ENCODE assay signal across 8 mouse cellular contexts in the genomic region with DNA sequence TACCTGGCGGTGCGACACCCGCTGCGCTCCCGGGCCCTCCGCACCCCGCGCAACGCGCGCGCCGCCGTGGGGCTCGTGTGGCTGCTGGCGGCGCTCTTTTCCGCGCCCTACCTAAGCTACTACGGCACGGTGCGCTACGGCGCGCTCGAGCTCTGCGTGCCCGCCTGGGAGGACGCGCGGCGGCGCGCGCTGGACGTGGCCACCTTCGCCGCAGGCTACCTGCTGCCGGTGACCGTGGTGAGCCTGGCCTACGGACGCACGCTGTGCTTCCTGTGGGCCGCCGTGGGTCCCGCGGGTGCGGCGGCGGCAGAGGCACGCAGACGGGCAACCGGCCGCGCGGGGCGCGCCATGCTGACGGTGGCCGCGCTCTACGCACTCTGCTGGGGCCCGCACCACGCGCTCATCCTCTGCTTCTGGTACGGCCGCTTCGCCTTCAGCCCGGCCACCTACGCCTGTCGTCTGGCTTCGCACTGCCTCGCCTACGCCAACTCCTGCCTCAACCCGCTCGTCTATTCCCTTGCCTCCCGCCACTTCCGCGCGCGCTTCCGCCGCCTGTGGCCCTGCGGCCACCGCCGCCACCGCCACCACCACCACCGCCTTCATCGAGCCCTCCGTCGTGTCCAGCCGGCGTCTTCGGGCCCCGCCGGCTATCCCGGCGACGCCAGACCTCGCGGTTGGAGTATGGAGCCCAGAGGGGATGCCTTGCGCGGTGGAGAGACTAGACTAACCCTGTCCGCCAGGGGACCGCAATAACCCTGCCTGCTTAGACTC. TPM values are rescaled to one million over a fixed set of nuclear protein-coding genes. Genes with fewer than 3 reads are reported as not detected.
A peak's percentile ranks its signal among the peaks of the same experiment; 100 is the strongest.
DNase-seq lines count a peak whose midpoint lies in the region; ATAC-seq lines count a peak whose summit lies in the region.

No protein-coding gene starts in this region.

- WGBS in heart, embryonic 16.5 days = under 1% methylated on average over 105 of the region's 105 CpGs
- WGBS in embryonic facial prominence, embryonic 11.5 days = under 1% methylated on average over 82 of the region's 105 CpGs
- under 1% methylated on average over 93 of the region's 105 CpGs for WGBS in kidney, embryonic 16.5 days
- under 1% methylated on average over 65 of the region's 105 CpGs for WGBS in midbrain, embryonic 16.5 days

- H3K36me3 ChIP-seq in heart, embryonic 16.5 days (ENCODE audit: control insufficient read depth, insufficient read depth) = no peaks in the 10 kb centered on the region
- H3K36me3 ChIP-seq in embryonic facial prominence, embryonic 11.5 days (replicated peaks; ENCODE audit: control insufficient read depth, insufficient read depth, low read depth, low read length) = no peaks in the 10 kb centered on the region
- H3K36me3 ChIP-seq in kidney, embryonic 16.5 days (ENCODE audit: insufficient read depth, low read length) = no peaks in the 10 kb centered on the region
- H3K36me3 ChIP-seq in midbrain, embryonic 16.5 days (ENCODE audit: control insufficient read depth, insufficient read depth, low read length) = no peaks in the 10 kb centered on the region

- H3K9ac ChIP-seq in heart, embryonic 16.5 days (ENCODE audit: low read length) = peak overlapping the region; percentile 62
- peak overlapping the region; percentile 55 for H3K9ac ChIP-seq in embryonic facial prominence, embryonic 11.5 days (replicated peaks; ENCODE audit: low read length)
- peak overlapping the region; percentile 67 for H3K9ac ChIP-seq in kidney, embryonic 16.5 days (replicated peaks; ENCODE audit: low read length)
- H3K9ac ChIP-seq in midbrain, embryonic 16.5 days (ENCODE audit: low read depth, low read length) = peak overlapping the region; percentile 71

- no peak overlapping the region for H3K27ac ChIP-seq in heart, embryonic 16.5 days (ENCODE audit: low read length)
- H3K27ac ChIP-seq in embryonic facial prominence, embryonic 11.5 days (replicated peaks; ENCODE audit: low read depth, low read length) = no peak overlapping the region
- H3K27ac ChIP-seq in kidney, embryonic 16.5 days (ENCODE audit: low read length) = no peak overlapping the region
- peak overlapping the region; percentile 18; the same call in 1 of the 2 replicates for H3K27ac ChIP-seq in midbrain, embryonic 16.5 days (ENCODE audit: low read length)

- no peak for DNase-seq in heart, adult 8-10 months (ENCODE audit: low spot score)
- DNase-seq in ZHBTc4 (ENCODE audit: low read depth, low spot score) = peak; percentile 69
- peak; percentile 52 for DNase-seq in embryonic facial prominence, embryonic 11.5 days (ENCODE audit: low spot score)
- no peak for DNase-seq in ovary, postnatal 10 days (ENCODE audit: low spot score)

- ATAC-seq in heart, embryonic 16.5 days (replicated peaks; ENCODE audit: extremely low read depth, insufficient read depth, low FRiP score) = no peak
- ATAC-seq in embryonic facial prominence, embryonic 11.5 days (replicated peaks; ENCODE audit: insufficient number of reproducible peaks, low FRiP score, low TSS enrichment, low read depth) = no peak
- ATAC-seq in kidney, embryonic 16.5 days (ENCODE audit: low FRiP score, low TSS enrichment) = 0 out of 2 replicates have a peak, but pooled peaks have one; percentile 1
- peak; percentile 73 for ATAC-seq in midbrain, embryonic 16.5 days
- no peak for ATAC-seq in erythroid progenitor cell, adult 5-6 weeks (replicated peaks; ENCODE audit: low FRiP score, poor library complexity, severe bottlenecking)

- peaks cover 42% of the 10 kb centered on the region for H3K27me3 ChIP-seq in heart, embryonic 16.5 days (ENCODE audit: control insufficient read depth, insufficient read depth, low read length)
- H3K27me3 ChIP-seq in embryonic facial prominence, embryonic 11.5 days (ENCODE audit: control insufficient read depth, insufficient read depth, low read length) = peaks cover 34% of the 10 kb centered on the region
- peaks cover 27% of the 10 kb centered on the region for H3K27me3 ChIP-seq in kidney, embryonic 16.5 days (ENCODE audit: insufficient read depth, low read length)
- peaks cover 30% of the 10 kb centered on the region for H3K27me3 ChIP-seq in midbrain, embryonic 16.5 days (ENCODE audit: control insufficient read depth, insufficient read depth, low read depth, low read length)

- H3K4me2 ChIP-seq in heart, embryonic 16.5 days (ENCODE audit: low read depth, low read length) = peak overlapping the region; percentile 95
- H3K4me2 ChIP-seq in embryonic facial prominence, embryonic 11.5 days (ENCODE audit: low read depth, low read length) = peak overlapping the region; percentile 99
- peak overlapping the region; percentile 98 for H3K4me2 ChIP-seq in kidney, embryonic 16.5 days (replicated peaks; ENCODE audit: low read depth, low read length)
- H3K4me2 ChIP-seq in midbrain, embryonic 16.5 days (ENCODE audit: low read length) = peak overlapping the region; percentile 82

- H3K4me1 ChIP-seq in heart, embryonic 16.5 days (ENCODE audit: control insufficient read depth, insufficient read depth, low read length) = peaks cover 19% of the 10 kb centered on the region
- peaks cover 4% of the 10 kb centered on the region for H3K4me1 ChIP-seq in embryonic facial prominence, embryonic 11.5 days (ENCODE audit: control insufficient read depth, insufficient read depth, low read length)
- H3K4me1 ChIP-seq in kidney, embryonic 16.5 days (ENCODE audit: insufficient read depth, low read length) = peaks cover 23% of the 10 kb centered on the region
- peaks cover 6% of the 10 kb centered on the region; the same call in 1 of the 2 replicates for H3K4me1 ChIP-seq in midbrain, embryonic 16.5 days (ENCODE audit: control insufficient read depth, insufficient read depth, low read length)

- peak overlapping the region; percentile 63 for H3K4me3 ChIP-seq in heart, embryonic 16.5 days (ENCODE audit: low read length)
- H3K4me3 ChIP-seq in embryonic facial prominence, embryonic 11.5 days (ENCODE audit: low read depth, low read length) = peak overlapping the region; percentile 55
- peak overlapping the region; percentile 57 for H3K4me3 ChIP-seq in kidney, embryonic 16.5 days (ENCODE audit: low read length)
- H3K4me3 ChIP-seq in midbrain, embryonic 16.5 days (ENCODE audit: low read depth, low read length) = peak overlapping the region; percentile 61

- no peaks in the 10 kb centered on the region for H3K9me3 ChIP-seq in heart, embryonic 16.5 days (replicated peaks; ENCODE audit: control insufficient read depth, low read length)
- H3K9me3 ChIP-seq in embryonic facial prominence, embryonic 11.5 days (replicated peaks; ENCODE audit: control insufficient read depth, low read length) = no peaks in the 10 kb centered on the region
- H3K9me3 ChIP-seq in kidney, embryonic 16.5 days (ENCODE audit: low read length) = no peaks in the 10 kb centered on the region
- H3K9me3 ChIP-seq in midbrain, embryonic 16.5 days (replicated peaks; ENCODE audit: control insufficient read depth, low read length, poor library complexity, severe bottlenecking) = no peaks in the 10 kb centered on the region

RNA-seq across cellular contexts. Expression of a gene that starts 1.2 kb away (rescaled TPM):
- not detected in 2 replicates for polyA plus RNA-seq in heart, embryonic 16.5 days (2015; fragmentation: Nextera tagmentation; extraction: Ambion mirVana)
- not detected for total RNA-seq in heart, adult 8-10 months (2022)
- 0.18 TPM in 1 of 2 replicates, not detected in the other for polyA plus RNA-seq in embryonic facial prominence, embryonic 11.5 days (2014; fragmentation: Nextera tagmentation; extraction: Ambion mirVana)
- polyA plus RNA-seq in kidney, embryonic 16.5 days (2015; fragmentation: Nextera tagmentation; extraction: Ambion mirVana) = not detected in 2 replicates
- not detected in 2 replicates for polyA plus RNA-seq in midbrain, embryonic 16.5 days (2015; fragmentation: Nextera tagmentation; extraction: Ambion mirVana)
- not detected in 2 replicates for total RNA-seq in erythroid progenitor cell, adult 5-6 weeks (2015; ENCODE audit: low replicate concordance)
- total RNA-seq in erythroid progenitor cell, adult 5-6 weeks (2017; ENCODE audit: low replicate concordance) = not detected in 2 replicates

RNA-seq across cellular contexts. Expression of a gene that starts 14.7 kb away (rescaled TPM):
- 301 and 315 TPM in 2 replicates for polyA plus RNA-seq in heart, embryonic 16.5 days (2015; fragmentation: Nextera tagmentation; extraction: Ambion mirVana)
- total RNA-seq in heart, adult 8-10 months (2022) = 10 to 100 TPM; 64.1 to 92.7 (median 77.5) TPM
- polyA plus RNA-seq in embryonic facial prominence, embryonic 11.5 days (2014; fragmentation: Nextera tagmentation; extraction: Ambion mirVana) = 315 and 326 TPM in 2 replicates
- 521 and 528 TPM in 2 replicates for polyA plus RNA-seq in kidney, embryonic 16.5 days (2015; fragmentation: Nextera tagmentation; extraction: Ambion mirVana)
- 167 and 180 TPM in 2 replicates for polyA plus RNA-seq in midbrain, embryonic 16.5 days (2015; fragmentation: Nextera tagmentation; extraction: Ambion mirVana)
- 13.7 and 21.4 TPM in 2 replicates for total RNA-seq in erythroid progenitor cell, adult 5-6 weeks (2015; ENCODE audit: low replicate concordance)
- total RNA-seq in erythroid progenitor cell, adult 5-6 weeks (2017; ENCODE audit: low replicate concordance) = 16.7 and 19.7 TPM in 2 replicates

RNA-seq across cellular contexts. Expression of a gene that starts 19.8 kb away (rescaled TPM):
- 28.4 and 28.5 TPM in 2 replicates for polyA plus RNA-seq in heart, embryonic 16.5 days (2015; fragmentation: Nextera tagmentation; extraction: Ambion mirVana)
- 1 to 10 TPM; 6.3 to 8.0 (median 7.6) TPM for total RNA-seq in heart, adult 8-10 months (2022)
- polyA plus RNA-seq in embryonic facial prominence, embryonic 11.5 days (2014; fragmentation: Nextera tagmentation; extraction: Ambion mirVana) = 42.8 and 56.2 TPM in 2 replicates
- 51.7 and 52.5 TPM in 2 replicates for polyA plus RNA-seq in kidney, embryonic 16.5 days (2015; fragmentation: Nextera tagmentation; extraction: Ambion mirVana)
- 54.4 and 57.8 TPM in 2 replicates for polyA plus RNA-seq in midbrain, embryonic 16.5 days (2015; fragmentation: Nextera tagmentation; extraction: Ambion mirVana)
- total RNA-seq in erythroid progenitor cell, adult 5-6 weeks (2015; ENCODE audit: low replicate concordance) = 64.9 and 75.0 TPM in 2 replicates
- 37.3 and 66.5 TPM in 2 replicates for total RNA-seq in erythroid progenitor cell, adult 5-6 weeks (2017; ENCODE audit: low replicate concordance)

RNA-seq across cellular contexts. Expression of a gene that starts 32.1 kb away (rescaled TPM):
- 151 and 161 TPM in 2 replicates for polyA plus RNA-seq in heart, embryonic 16.5 days (2015; fragmentation: Nextera tagmentation; extraction: Ambion mirVana)
- total RNA-seq in heart, adult 8-10 months (2022) = 10 to 100 TPM; 70.2 to 76.0 (median 74.9) TPM
- 286 and 292 TPM in 2 replicates for polyA plus RNA-seq in embryonic facial prominence, embryonic 11.5 days (2014; fragmentation: Nextera tagmentation; extraction: Ambion mirVana)
- polyA plus RNA-seq in kidney, embryonic 16.5 days (2015; fragmentation: Nextera tagmentation; extraction: Ambion mirVana) = 254 and 260 TPM in 2 replicates
- 165 TPM in 2 replicates for polyA plus RNA-seq in midbrain, embryonic 16.5 days (2015; fragmentation: Nextera tagmentation; extraction: Ambion mirVana)
- 50.1 and 69.2 TPM in 2 replicates for total RNA-seq in erythroid progenitor cell, adult 5-6 weeks (2015; ENCODE audit: low replicate concordance)
- total RNA-seq in erythroid progenitor cell, adult 5-6 weeks (2017; ENCODE audit: low replicate concordance) = 47.1 and 47.9 TPM in 2 replicates

Comparison
In these comparisons a context has a peak if more than half of its experiments do, and no peak if none do; other contexts are left out.
1. ATAC-seq: peak in kidney, embryonic 16.5 days (single experiment) and midbrain, embryonic 16.5 days (single experiment); none in heart, embryonic 16.5 days (single experiment), embryonic facial prominence, embryonic 11.5 days (single experiment) and erythroid progenitor cell, adult 5-6 weeks (single experiment).
2. DNase-seq: peak in ZHBTc4 (single experiment) and embryonic facial prominence, embryonic 11.5 days (single experiment); none in heart, adult 8-10 months (single experiment) and ovary, postnatal 10 days (single experiment).
3. Peak in every context shown above with its lines, with median percentiles within 50 percentile points of each other: H3K4me2 ChIP-seq, H3K4me3 ChIP-seq and H3K9ac ChIP-seq.